Mouse (Mus musculus) testis, postnatal 14 days (tissue): Measurements from ENCODE around the gene Spout1.

Experiments
- DNase-seq: peaks from one replicate; pipeline ENCODE4 v3.0.0; 2021; ENCODE audit warnings: low spot score

Spout1 gene

DNA sequence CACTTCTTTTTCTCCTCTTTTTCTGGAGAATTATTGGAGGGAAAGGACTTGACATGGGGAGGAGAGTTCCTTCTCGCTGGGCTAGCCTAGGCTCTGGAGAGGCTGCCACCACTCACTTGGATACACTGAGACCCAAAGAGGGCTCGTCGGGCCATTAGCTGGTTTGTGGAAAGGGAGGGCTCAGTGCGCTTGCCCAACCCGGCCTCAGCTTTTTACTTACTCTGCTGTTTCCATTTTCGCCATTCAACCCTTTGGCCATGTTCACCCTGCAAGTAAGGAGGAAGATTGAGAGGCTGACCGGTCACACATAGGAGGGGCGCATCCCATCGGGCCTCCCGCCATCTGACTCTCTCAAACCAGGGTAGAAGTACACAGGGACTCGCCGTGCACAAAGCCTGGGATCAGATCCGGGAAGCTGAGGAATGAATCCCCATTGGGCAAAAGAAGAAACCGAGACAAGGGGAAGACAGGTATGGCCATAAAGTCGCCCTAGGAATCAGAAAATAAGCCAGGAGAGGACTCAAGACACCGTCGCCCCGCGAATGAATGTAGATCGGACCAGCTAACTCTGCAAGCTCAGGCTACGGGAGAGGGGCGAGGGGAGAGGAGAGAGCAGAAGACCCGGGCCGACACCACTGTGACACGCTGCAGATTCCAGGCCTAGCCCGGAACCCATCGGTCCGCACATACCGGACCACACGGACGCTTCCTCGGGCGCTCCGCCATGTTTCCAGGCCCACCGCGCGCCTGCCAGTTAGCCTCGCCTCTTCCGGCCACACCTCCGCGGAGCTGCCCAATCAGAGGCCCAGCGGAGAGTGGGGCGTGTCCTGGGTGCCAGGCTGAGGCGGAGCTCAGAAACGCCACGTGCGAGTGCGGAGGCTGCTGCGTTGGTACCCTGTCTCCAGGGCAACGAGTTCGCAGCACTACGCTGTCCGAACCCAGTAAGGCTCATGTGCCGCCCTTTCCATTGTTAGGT is at the start of gene Spout1:
Gene Spout1 (minus strand): TSS at position 760 of the 976 bp plus-strand sequence.
- DNase-seq = peak; percentile 98

- DNase-seq = no peak
Observed at GRCm38 (mm10) chr2:30216293-30216692, 38.0 kb upstream of the Spout1 start.

DNA sequence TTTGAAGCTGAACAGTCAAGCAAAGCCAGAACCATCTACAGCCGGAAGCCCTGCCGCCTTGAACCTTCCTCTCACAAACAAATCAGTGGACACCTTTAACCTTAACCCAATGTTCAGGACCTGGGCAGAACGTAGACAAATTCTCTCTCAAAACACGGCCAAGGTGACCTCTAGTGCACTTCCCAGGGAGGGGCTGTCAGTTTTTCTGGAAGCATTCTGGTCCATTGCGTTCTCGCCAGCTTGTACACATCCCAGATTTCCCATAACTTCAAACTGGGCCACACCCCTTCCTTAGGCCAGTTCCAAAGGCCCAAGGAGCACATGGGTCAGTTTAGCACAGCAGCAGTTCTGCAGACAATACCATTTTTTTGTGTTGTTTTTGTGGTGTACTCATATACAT is 37.2 kb upstream of the Spout1 start:
- no peak for DNase-seq

- DNase-seq = no peak
Observed at GRCm38 (mm10) chr2:30214745-30215144, 36.5 kb upstream of the Spout1 start.

GRCm38 (mm10) chr2:30212951-30213350 is 34.7 kb upstream of the Spout1 start:
- DNase-seq = no peak

DNA sequence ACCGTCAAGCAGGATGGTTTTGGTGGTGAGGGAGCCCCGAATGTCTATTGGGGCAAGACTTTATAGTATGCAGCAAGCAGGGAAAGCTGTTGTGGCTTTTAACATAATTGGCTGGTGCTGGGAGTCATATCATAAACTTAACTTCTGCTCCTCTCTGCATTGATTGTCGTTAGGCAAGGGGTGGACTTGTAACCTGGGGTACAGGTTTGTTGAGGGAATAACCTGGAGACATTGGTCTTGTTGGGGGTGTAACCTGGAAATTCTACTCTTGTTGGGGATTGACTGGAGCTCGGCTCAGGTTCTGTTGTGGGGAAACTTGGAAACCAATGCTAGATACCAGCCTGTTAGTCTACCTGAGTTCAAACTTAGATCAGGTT is 33.9 kb upstream of the Spout1 start:
- DNase-seq = no peak

DNA sequence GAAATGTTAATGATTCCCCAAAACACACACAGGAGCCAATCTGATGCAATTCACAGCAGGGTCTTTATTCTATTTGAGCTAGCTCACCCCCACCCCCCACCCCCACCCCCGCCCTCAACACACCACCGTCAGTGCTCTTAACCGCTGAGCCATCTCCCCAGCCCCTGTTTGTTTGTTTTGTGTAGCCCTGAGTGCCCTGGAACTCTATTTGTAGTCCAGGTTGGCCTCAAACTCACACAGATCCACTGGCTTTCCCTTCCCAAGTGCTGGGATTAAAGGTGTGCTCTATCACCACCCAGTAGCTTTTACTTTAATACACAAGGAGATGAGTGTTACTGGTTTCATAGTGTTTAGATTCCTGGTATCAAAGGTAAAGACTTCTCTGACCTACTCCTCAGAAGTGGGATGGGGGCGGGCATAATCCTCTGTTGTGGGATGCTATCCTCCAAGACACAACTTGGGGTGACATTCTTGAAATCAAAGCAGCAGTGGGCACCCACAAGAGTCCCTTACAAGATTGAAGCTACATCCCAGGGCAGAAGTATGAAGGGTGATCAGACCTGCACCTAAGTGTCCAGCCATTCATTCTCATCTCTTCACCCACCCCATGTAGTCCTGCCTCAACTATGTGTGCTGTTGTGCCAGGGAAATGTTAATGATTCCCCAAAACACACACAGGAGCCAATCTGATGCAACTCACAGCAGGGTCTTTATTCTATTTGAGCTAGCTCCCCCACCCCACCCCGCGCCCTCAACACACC is 33.3 kb upstream of the Spout1 start:
- DNase-seq = no peak

- DNase-seq = no peak
Observed at GRCm38 (mm10) chr2:30207886-30208285, 29.6 kb upstream of the Spout1 start.

DNA sequence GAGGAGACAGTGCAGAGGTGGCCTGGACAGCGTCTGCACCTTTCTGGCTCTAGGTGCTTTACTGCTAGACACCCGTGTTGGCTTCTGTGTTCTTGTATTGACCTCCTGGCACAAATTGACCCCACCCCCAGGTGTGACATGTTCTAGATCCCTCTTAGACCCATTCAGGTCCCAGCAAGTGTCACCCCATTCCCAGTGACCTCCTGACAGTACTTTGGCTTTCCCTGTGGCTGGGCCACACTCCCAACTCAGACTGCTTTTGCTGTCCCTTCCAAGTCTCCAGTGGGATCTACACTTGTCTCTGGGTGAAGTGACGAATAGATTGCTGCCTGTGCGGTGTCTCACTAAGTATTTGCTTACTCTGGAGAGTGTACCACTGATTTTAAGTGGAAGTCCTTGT is 29.1 kb upstream of the Spout1 start:
- no peak for DNase-seq

DNA sequence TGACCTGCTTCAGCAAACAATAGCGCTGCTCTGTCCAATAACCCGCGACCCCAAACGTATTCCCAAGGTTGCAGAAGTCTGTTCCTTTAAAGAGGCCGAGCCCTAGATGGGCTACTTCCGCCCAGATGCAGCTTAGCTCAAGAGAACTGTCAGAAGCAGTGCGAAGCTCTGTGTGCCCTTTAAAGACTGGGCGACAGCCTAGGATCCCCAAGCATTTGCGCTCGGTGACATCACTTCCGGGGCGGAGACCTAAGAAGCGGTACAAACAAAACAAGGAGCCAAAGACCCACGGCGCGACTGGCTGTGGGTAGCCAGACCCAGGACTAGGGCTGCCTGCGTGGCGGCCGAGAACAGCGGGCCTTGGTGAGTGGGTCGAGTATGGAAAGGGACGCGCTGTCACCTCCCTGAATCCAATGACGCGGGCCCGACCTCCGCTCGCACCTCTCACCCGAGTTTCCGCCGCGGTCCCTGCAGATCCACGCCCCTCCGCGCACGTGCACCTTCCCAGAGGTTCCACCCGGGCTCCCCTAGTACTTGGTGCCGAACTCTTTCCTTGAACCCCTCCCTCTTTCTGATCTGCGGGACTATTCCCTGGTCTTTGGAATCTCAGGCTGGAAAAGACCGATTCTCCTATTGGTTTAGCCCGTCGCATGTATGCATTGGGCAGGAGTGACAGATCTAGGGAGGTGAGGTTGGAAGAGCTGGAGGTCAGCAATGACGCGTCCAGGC is 27.5 kb upstream of the Spout1 start, which contains the start of gene Kyat1:
Gene Kyat1 (minus strand): TSS at position 219 of the 729 bp plus-strand sequence.
- peak; percentile 88 for DNase-seq

DNA sequence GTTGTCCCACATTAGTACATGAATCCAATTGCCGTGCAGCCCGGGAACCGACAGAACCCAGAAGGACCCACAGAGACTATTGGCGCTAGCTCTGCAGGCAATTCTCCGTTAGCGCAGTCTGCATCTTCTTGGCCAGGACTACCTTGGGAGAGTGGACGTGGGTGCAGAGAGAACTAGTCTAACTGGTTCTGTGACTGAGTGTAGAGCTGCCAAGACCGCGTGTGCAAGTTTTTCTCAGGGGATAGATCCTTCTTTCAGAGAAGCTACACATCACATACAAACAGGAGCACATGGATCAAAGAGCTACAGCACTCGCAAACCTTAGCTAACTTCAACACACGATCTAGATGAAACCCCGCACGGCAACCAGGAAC is 27.0 kb upstream of the Spout1 start:
- DNase-seq = peak; percentile 24

GRCm38 (mm10) chr2:30203439-30203838 is 25.2 kb upstream of the Spout1 start:
- peak; percentile 39 for DNase-seq

DNA sequence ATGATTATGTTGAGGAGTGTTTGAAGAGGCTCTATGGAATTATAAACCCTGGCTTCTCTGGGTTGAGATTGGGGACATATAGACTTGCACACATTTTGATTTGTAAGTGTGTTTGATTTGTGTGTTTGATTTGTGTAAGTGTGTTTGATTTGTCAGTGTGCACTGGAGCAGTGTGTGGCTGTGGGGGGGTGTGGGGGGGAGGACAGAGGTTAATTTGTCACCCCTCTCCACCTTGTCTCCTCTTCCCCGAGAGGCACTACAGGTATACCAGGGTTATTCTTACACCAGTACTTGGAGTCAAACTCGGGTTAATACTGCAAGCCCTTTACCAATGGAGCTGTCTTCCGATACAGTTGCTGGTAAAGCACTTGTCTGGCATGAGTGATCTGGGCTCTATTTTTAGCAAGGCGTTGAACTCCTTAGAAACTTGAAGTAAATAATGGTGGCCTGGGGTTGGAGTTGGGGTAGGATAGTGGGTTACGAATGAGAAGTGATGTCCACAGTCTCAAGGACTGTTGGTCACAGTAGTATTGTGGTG is 22.2 kb upstream of the Spout1 start:
- DNase-seq = no peak

GRCm38 (mm10) chr2:30199984-30200383 is 21.7 kb upstream of the Spout1 start:
- DNase-seq = no peak

DNA sequence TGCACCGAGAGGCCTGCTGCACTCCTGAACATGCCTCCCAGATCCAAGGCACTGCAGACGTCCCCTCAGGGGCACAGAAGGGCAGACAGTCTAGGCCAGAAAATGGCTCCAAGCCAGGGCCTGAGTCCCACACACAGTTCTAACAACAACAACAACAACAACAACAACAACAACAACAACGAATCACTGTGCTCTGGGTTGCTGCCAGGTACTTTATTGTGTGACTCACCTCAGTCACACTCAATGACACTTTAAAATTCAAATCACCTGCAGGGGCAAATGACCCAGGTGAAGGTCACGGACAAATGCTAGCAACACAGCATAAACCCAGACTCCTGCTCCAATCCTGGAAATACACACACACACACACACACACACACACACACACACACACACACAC is 19.8 kb upstream of the Spout1 start:
- no peak for DNase-seq

DNA sequence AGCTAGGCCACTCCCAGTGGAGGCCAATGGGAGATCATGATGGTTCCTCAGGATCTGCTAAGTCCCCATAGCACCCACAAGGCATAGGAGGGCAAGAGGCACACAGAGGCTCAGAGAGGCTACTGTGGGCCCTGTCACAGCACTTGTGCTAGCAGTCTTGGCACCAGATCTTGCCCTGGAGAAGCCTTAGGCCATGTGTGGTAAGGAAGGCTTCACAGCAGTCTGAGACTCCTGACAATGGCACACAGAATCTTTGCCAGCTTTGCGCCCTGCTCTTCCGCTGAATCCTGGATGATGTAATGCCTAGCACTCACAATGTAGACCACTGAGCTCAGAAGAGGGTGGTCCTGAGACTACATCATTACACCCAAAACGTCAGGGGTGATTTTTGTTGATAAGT is 16.4 kb upstream of the Spout1 start:
- no peak for DNase-seq

- no peak for DNase-seq
Observed at GRCm38 (mm10) chr2:30191790-30192580, 13.7 kb upstream of the Spout1 start.

DNA sequence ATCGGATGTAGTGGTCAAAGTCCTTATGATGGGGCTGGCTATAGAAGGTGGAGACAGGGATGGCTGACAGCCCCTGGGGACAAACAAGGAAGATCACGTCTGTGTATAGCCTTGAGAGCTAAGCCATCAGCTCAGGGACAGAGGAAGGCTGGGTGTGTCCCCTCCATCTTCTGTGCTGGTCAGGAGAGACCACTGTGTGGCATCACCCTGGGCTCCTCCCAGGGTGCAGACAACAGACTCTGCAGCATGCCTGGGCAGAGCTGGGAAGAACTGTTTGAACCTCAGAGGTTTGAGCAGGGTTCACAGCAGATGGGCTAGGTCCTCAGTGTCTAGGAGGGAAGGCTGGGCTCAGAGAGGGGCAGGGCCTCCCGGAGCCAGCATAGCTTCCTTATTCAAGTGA is 7.4 kb upstream of the Spout1 start:
- DNase-seq = no peak

GRCm38 (mm10) chr2:30185276-30185675 is 7.0 kb upstream of the Spout1 start:
- no peak for DNase-seq

GRCm38 (mm10) chr2:30183721-30184120 is 5.5 kb upstream of the Spout1 start:
- DNase-seq = no peak

DNA sequence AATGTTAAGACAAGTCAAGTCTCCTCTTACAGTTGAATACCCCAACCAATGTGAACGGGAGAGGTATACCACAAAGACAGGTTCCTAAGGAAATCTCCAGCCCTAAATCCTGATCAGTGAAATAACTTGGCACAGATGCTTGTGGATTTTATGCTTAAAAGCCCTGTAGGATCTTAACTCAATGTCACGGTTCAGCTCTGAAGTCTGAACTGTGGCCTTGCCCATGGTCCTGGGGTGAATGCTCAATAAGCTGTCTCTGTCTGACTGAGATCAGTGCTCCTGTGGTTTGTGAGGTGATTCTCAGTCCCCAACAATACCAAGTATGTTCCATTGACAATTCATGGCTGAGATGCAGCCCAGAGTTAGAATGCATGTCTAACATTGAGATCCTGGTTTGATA is 4.2 kb upstream of the Spout1 start:
- no peak for DNase-seq
